Mouse (Mus musculus) hindbrain, embryonic 11.5 days (tissue): ENCODE measurements at regions not wholly inside any gene's neighbourhood (a gene's known extent, or its start where the extent isn't known, plus 50 kb on each side); places are given as distances from the start of the nearest gene placed in this dataset.

Experiments used
- ATAC-seq: fragments of 200-750 bp; cut with Nextera tagmentation; 2 replicates; pipeline ENCODE4 v1.8.0; 2017; ENCODE audit warnings: mild to moderate bottlenecking, moderate TSS enrichment, moderate library complexity; ENCODE audit not compliant: low FRiP score
- DNase-seq: peaks from one replicate; pipeline ENCODE4 v3.0.0-alpha.2; 2015; ENCODE audit warnings: low spot score
- H3K27ac ChIP-seq: fragments of 300-500 bp; sonication (generic); 2 replicates; pipeline ENCODE4 v1.5.1; 2014; ENCODE audit warnings: mild to moderate bottlenecking, low read depth, low read length
- H3K27me3 ChIP-seq: fragments of 300-500 bp; sonication (generic); 2 replicates; pipeline ENCODE4 v1.6.1; 2014; ENCODE audit warnings: mild to moderate bottlenecking, low read length, moderate library complexity, mixed read lengths; ENCODE audit not compliant: control insufficient read depth, insufficient read depth
- H3K36me3 ChIP-seq: fragments of 300-500 bp; sonication (generic); 2 replicates; pipeline ENCODE4 v1.6.1; 2014; ENCODE audit warnings: mild to moderate bottlenecking, low read length, moderate library complexity, mixed read lengths; ENCODE audit not compliant: control insufficient read depth, insufficient read depth
- H3K4me1 ChIP-seq: fragments of 300-500 bp; sonication (generic); replicated peaks from 2 replicates; pipeline ENCODE4 v1.6.1; 2014; ENCODE audit warnings: low read length, mixed read lengths; ENCODE audit not compliant: control insufficient read depth, insufficient read depth
- H3K4me2 ChIP-seq: fragments of 300-500 bp; sonication (generic); replicated peaks from 2 replicates; pipeline ENCODE4 v1.6.1; 2014; ENCODE audit warnings: mild to moderate bottlenecking, low read depth, low read length
- H3K4me3 ChIP-seq: fragments of 300-500 bp; sonication (generic); 2 replicates; pipeline ENCODE4 v1.5.1; 2014; ENCODE audit warnings: low read depth, low read length
- H3K9ac ChIP-seq: fragments of 300-500 bp; sonication (generic); 2 replicates; pipeline ENCODE4 v1.6.1; 2014; ENCODE audit warnings: low read depth, low read length
- H3K9me3 ChIP-seq: fragments of 300-500 bp; sonication (generic); 2 replicates; pipeline ENCODE4 v1.6.1; 2016; ENCODE audit warnings: low read length; ENCODE audit not compliant: control insufficient read depth
- WGBS: fragments of 180-500 bp; shearing (Covaris S2); extraction: QIAGEN DNeasy Blood & Tissue Kit; methylation state at CpG from one replicate; pipeline ENCODE4 v1.1.7; 2014; 5-methylcytosine and 5-hydroxymethylcytosine counted together

GRCm38 (mm10) chr2:148123780-148124179 is 77.0 kb upstream of the Foxa2 start:
- 50% methylated on average over 3 of the region's 3 CpGs for WGBS

GRCm38 (mm10) chr2:148133811-148134210 is 87.0 kb upstream of the Foxa2 start:
- Histone ChIP-seq H3K27ac (no peak overlapping the region), H3K9ac (no peak overlapping the region), H3K36me3 (no peaks in the 10 kb centered on the region), H3K9me3 (no peaks in the 10 kb centered on the region), H3K27me3 (no peaks in the 10 kb centered on the region), H3K4me2 (no peak overlapping the region), H3K4me3 (no peak overlapping the region), H3K4me1 (no peaks in the 10 kb centered on the region)
- DNase-seq = no peak
- WGBS = 78% methylated on average over 1 of the region's 1 CpGs
- no peak for ATAC-seq

More at GRCm38 (mm10) chr2:148123780-148124179, 77.0 kb upstream of the Foxa2 start:
- H3K4me1 ChIP-seq = no peaks in the 10 kb centered on the region
- H3K9ac ChIP-seq = no peak overlapping the region
- no peaks in the 10 kb centered on the region for H3K9me3 ChIP-seq
- ATAC-seq (no peak), DNase-seq (no peak)
- no peak overlapping the region for H3K27ac ChIP-seq
- no peak overlapping the region for H3K4me3 ChIP-seq
- H3K36me3 ChIP-seq = no peaks in the 10 kb centered on the region
- no peak overlapping the region for H3K4me2 ChIP-seq
- no peaks in the 10 kb centered on the region for H3K27me3 ChIP-seq

DNA sequence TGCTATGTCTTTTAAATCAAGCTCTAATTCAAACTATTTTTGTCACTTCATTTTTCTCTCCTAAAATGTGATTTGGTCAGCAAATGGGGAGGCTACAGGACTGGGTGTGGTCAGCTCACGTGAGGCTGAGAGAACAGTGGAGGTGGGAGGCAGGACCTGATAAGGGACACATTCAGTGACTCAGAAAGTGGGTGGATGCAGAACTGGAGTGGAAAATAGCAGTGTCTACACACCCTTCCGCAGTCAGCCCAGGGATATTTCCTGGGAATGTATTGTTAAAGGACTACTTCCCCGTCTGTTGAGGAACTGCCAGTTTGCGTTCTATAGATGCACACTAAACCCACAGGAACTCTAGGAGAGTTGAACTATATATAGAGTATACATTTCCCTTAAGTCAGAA is 95.2 kb upstream of the Foxa2 start:
- H3K27ac ChIP-seq = no peak overlapping the region
- no peak for ATAC-seq
- WGBS = 79% methylated on average over 4 of the region's 4 CpGs
- no peak overlapping the region for H3K4me3 ChIP-seq
- no peaks in the 10 kb centered on the region for H3K36me3 ChIP-seq
- H3K4me1 ChIP-seq = no peaks in the 10 kb centered on the region
- H3K27me3 ChIP-seq = no peaks in the 10 kb centered on the region
- no peak overlapping the region for H3K4me2 ChIP-seq
- no peak overlapping the region for H3K9ac ChIP-seq
- no peak for DNase-seq
- no peaks in the 10 kb centered on the region for H3K9me3 ChIP-seq

GRCm38 (mm10) chr2:148144816-148145215 is 98.0 kb upstream of the Foxa2 start:
- Histone ChIP-seq H3K4me3 (no peak overlapping the region), H3K27ac (no peak overlapping the region), H3K4me2 (no peak overlapping the region), H3K36me3 (no peaks in the 10 kb centered on the region), H3K9me3 (no peaks in the 10 kb centered on the region), H3K4me1 (no peaks in the 10 kb centered on the region), H3K27me3 (no peaks in the 10 kb centered on the region), H3K9ac (no peak overlapping the region)
- WGBS = 46% methylated on average over 1 of the region's 1 CpGs
- DNase-seq = no peak
- ATAC-seq = no peak

- Histone ChIP-seq H3K9me3 (no peaks in the 10 kb centered on the region), H3K9ac (no peak overlapping the region), H3K36me3 (no peaks in the 10 kb centered on the region), H3K4me1 (no peaks in the 10 kb centered on the region), H3K4me2 (no peak overlapping the region), H3K27ac (no peak overlapping the region), H3K4me3 (no peak overlapping the region), H3K27me3 (no peaks in the 10 kb centered on the region)
- ATAC-seq (no peak), DNase-seq (no peak)
Observed at GRCm38 (mm10) chr2:148148272-148148671, 101.5 kb upstream of the Foxa2 start.

- Histone ChIP-seq H3K27me3 (no peaks in the 10 kb centered on the region), H3K36me3 (no peaks in the 10 kb centered on the region), H3K4me3 (no peak overlapping the region), H3K27ac (no peak overlapping the region), H3K9me3 (no peaks in the 10 kb centered on the region), H3K4me1 (no peaks in the 10 kb centered on the region), H3K4me2 (no peak overlapping the region), H3K9ac (no peak overlapping the region)
- ATAC-seq = no peak
- no peak for DNase-seq
- 75% methylated on average over 1 of the region's 1 CpGs for WGBS
Observed at GRCm38 (mm10) chr2:148149426-148149825, 102.7 kb upstream of the Foxa2 start.

- WGBS = 89% methylated on average over 6 of the region's 6 CpGs
Observed at GRCm38 (mm10) chr2:148153513-148154271, 106.9 kb upstream of the Foxa2 start.

GRCm38 (mm10) chr2:148156122-148156521 is 109.4 kb upstream of the Foxa2 start:
- no peak overlapping the region for H3K9ac ChIP-seq
- no peaks in the 10 kb centered on the region for H3K36me3 ChIP-seq
- no peaks in the 10 kb centered on the region for H3K4me1 ChIP-seq
- no peaks in the 10 kb centered on the region for H3K9me3 ChIP-seq
- H3K4me3 ChIP-seq = no peak overlapping the region
- H3K27me3 ChIP-seq = no peaks in the 10 kb centered on the region
- 92% methylated on average over 2 of the region's 2 CpGs for WGBS
- ATAC-seq = no peak
- no peak overlapping the region for H3K4me2 ChIP-seq
- H3K27ac ChIP-seq = no peak overlapping the region
- DNase-seq = no peak

More at GRCm38 (mm10) chr2:148153513-148154271, 106.9 kb upstream of the Foxa2 start:
- no peaks in the 10 kb centered on the region for H3K36me3 ChIP-seq
- H3K9ac ChIP-seq = no peak overlapping the region
- H3K4me2 ChIP-seq = no peak overlapping the region
- DNase-seq (no peak), ATAC-seq (no peak)
- H3K27me3 ChIP-seq = no peaks in the 10 kb centered on the region
- H3K4me1 ChIP-seq = no peaks in the 10 kb centered on the region
- H3K27ac ChIP-seq = no peak overlapping the region
- H3K4me3 ChIP-seq = no peak overlapping the region
- no peaks in the 10 kb centered on the region for H3K9me3 ChIP-seq

- Histone ChIP-seq H3K27me3 (no peaks in the 10 kb centered on the region), H3K9me3 (no peaks in the 10 kb centered on the region), H3K9ac (no peak overlapping the region), H3K4me1 (no peaks in the 10 kb centered on the region), H3K4me2 (no peak overlapping the region), H3K4me3 (no peak overlapping the region), H3K27ac (no peak overlapping the region), H3K36me3 (no peaks in the 10 kb centered on the region)
- WGBS = 86% methylated on average over 8 of the region's 8 CpGs
- DNase-seq = no peak
- ATAC-seq = no peak
Observed at GRCm38 (mm10) chr2:148159028-148159600, 112.3 kb upstream of the Foxa2 start.
